Mouse (Mus musculus) lung, embryonic 16.5 days (tissue): Measurements from ENCODE around the gene Mat1a. TPM values are rescaled to one million over a fixed set of nuclear protein-coding genes. Genes with fewer than 3 reads are reported as not detected.

Source experiments
- ATAC-seq: fragments of 200-750 bp; cut with Nextera tagmentation; 2 replicates; pipeline ENCODE4 v1.8.0; 2017; ENCODE audit warnings: low read depth, mild to moderate bottlenecking, moderate library complexity
- H3K27ac ChIP-seq: fragments of 300-500 bp; sonication (generic); 2 replicates; pipeline ENCODE4 v1.5.1; 2014; ENCODE audit warnings: mild to moderate bottlenecking, control low read depth, low read length
- H3K27me3 ChIP-seq: fragments of 300-500 bp; sonication (generic); 2 replicates; pipeline ENCODE4 v1.6.1; 2014; ENCODE audit warnings: low read depth, low read length, mixed read lengths; ENCODE audit not compliant: control insufficient read depth, insufficient read depth
- H3K36me3 ChIP-seq: fragments of 300-500 bp; sonication (generic); 2 replicates; pipeline ENCODE4 v1.6.1; 2014; ENCODE audit warnings: low read length; ENCODE audit not compliant: control insufficient read depth, insufficient read depth
- H3K4me1 ChIP-seq: fragments of 300-500 bp; sonication (generic); replicated peaks from 2 replicates; pipeline ENCODE4 v1.6.1; 2014; ENCODE audit warnings: low read length, mixed read lengths; ENCODE audit not compliant: control insufficient read depth, insufficient read depth
- H3K4me2 ChIP-seq: fragments of 300-500 bp; sonication (generic); 2 replicates; pipeline ENCODE4 v1.6.1; 2014; ENCODE audit warnings: low read depth, low read length, control low read depth
- H3K4me3 ChIP-seq: fragments of 300-500 bp; sonication (generic); 2 replicates; pipeline ENCODE4 v1.5.1; 2014; ENCODE audit warnings: mild to moderate bottlenecking, low read length, control low read depth
- H3K9ac ChIP-seq: fragments of 300-500 bp; sonication (generic); 2 replicates; pipeline ENCODE4 v1.6.1; 2014; ENCODE audit warnings: low read length, control low read depth
- H3K9me3 ChIP-seq: fragments of 300-500 bp; sonication (generic); 2 replicates; pipeline ENCODE4 v1.6.1; 2016; ENCODE audit warnings: low read length; ENCODE audit not compliant: control insufficient read depth
- WGBS: fragments of 180-500 bp; shearing (Covaris S2); extraction: QIAGEN DNeasy Blood & Tissue Kit; methylation state at CpG from one replicate; pipeline ENCODE4 v1.1.7; 2014; 5-methylcytosine and 5-hydroxymethylcytosine counted together
- polyA plus RNA-seq: library from polyadenylated mRNA; unstranded; fragments of >200 nt; fragmentation: Nextera tagmentation; extraction: Ambion mirVana; gene quantifications from 2 replicates; pipeline ENCODE4 v1.2.1, GENCODE M21; 2015

Gene Mat1a
- 6.7 and 9.5 TPM in 2 replicates for polyA plus RNA-seq

DNA sequence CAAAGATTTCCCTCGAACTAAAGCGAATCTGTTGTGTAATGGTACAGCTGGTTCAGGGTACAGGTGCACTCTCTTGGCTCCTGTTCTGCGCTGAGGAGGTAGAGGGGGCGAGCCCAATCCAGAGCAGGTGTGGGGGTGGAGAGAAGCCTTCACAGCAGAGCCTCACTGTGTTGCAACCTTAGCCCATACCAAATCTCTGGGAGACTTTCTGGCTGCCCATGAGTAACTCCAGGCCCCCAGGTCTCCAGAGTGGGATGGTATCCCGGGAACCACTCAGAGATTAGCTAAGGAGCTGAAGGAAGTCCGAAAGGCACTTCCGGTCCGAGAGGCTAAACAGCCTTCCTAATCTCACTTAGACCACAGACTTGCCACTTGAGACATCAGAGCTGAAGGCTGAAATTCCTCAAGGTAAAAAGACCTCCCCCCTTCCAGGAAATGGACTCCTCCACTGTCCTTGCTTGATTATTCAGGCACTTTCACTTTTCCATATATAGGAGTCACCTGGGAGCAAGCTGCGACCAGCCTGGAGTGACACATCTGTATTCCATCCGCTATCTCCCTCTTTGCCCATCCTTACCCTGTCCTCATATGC lies at the start of gene Mat1a:
TSS of gene Mat1a (plus strand) at position 183 of the 592 bp plus-strand sequence.
- ATAC-seq, result peak; percentile 96
- H3K9ac ChIP-seq, result 0 out of 2 replicates have a peak within 1 kb of the TSS, but pooled peaks have one; percentile 33
- H3K9me3 ChIP-seq, result no peaks in the 10 kb centered on the region
- H3K4me2 ChIP-seq, result peak within 1 kb of the TSS; percentile 42
- no peaks in the 10 kb centered on the region for H3K36me3 ChIP-seq
- H3K27ac ChIP-seq, result peak within 1 kb of the TSS; percentile 28
- WGBS, result 50% methylated on average over 10 of the region's 10 CpGs
- H3K27me3 ChIP-seq, result no peaks in the 10 kb centered on the region
- no peaks in the 10 kb centered on the region for H3K4me1 ChIP-seq
- H3K4me3 ChIP-seq, result peak within 1 kb of the TSS; percentile 14

DNA sequence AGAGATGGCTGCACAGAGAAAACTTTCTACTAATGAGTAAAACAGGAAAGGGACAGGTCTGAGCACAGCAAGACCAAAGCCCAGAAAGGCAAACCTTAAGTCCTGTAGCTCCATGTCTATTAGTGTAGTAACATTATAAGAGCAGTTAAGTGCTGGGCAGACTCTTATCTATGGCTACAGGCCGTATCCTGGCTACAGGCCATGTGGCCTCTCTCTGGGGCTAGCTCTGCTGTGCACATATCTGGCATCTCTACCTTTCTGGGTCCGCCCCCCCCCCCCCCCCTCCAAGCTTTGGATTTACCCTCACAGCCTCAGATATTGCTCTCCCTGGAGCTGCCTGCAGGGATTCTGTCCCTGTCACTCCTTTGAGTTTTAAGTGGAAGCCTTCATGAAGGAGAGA lies 39.7 kb upstream of the Mat1a start:
- ATAC-seq, result peak; percentile 59; the same call in 1 of the 2 replicates
- Histone ChIP-seq H3K4me1 (no peaks in the 10 kb centered on the region), H3K27me3 (no peaks in the 10 kb centered on the region), H3K36me3 (no peaks in the 10 kb centered on the region), H3K4me3 (no peak overlapping the region), H3K9me3 (no peaks in the 10 kb centered on the region), H3K4me2 (no peak overlapping the region), H3K27ac (no peak overlapping the region), H3K9ac (no peak overlapping the region)
- 14% methylated on average over 1 of the region's 2 CpGs for WGBS

- H3K27ac ChIP-seq, result no peak overlapping the region
- H3K4me1 ChIP-seq, result no peaks in the 10 kb centered on the region
- no peaks in the 10 kb centered on the region for H3K27me3 ChIP-seq
- no peak overlapping the region for H3K4me2 ChIP-seq
- no peak overlapping the region for H3K9ac ChIP-seq
- WGBS, result 0% methylated on average over 1 of the region's 1 CpGs
- H3K36me3 ChIP-seq, result no peaks in the 10 kb centered on the region
- no peak overlapping the region for H3K4me3 ChIP-seq
- no peaks in the 10 kb centered on the region for H3K9me3 ChIP-seq
- no peak for ATAC-seq
These were observed 38.4 kb upstream of the Mat1a start for GRCm38 (mm10) chr14:41066416-41066815.

DNA sequence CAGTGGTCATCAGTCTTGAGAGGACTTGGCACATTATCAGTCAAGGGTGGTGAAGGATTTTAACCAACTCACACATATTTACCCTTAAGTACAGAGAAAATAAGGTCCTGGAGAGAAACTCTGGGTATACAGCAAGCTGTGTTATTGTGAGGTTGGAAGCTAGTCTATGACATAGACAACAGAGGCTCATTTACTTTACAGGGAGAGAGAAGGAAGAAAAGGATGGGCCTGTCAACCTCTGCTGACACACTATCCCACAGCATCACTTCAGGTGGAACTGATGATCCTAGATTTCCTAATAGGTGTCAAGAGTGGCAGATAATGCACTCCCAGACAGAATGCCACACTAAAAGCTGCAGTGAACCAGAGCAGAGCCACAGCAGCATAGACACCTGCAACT lies 35.7 kb upstream of the Mat1a start, which contains the start of gene Dydc2:
TSS of gene Dydc2 (minus strand) at position 101 of the 400 bp plus-strand sequence.
- no peak within 1 kb of the TSS for H3K4me2 ChIP-seq
- H3K27ac ChIP-seq, result no peak within 1 kb of the TSS
- no peak for ATAC-seq
- no peak within 1 kb of the TSS for H3K4me3 ChIP-seq
- H3K4me1 ChIP-seq, result no peaks in the 10 kb centered on the region
- no peak within 1 kb of the TSS for H3K9ac ChIP-seq
- no peaks in the 10 kb centered on the region for H3K9me3 ChIP-seq
- H3K27me3 ChIP-seq, result no peaks in the 10 kb centered on the region
- no peaks in the 10 kb centered on the region for H3K36me3 ChIP-seq

DNA sequence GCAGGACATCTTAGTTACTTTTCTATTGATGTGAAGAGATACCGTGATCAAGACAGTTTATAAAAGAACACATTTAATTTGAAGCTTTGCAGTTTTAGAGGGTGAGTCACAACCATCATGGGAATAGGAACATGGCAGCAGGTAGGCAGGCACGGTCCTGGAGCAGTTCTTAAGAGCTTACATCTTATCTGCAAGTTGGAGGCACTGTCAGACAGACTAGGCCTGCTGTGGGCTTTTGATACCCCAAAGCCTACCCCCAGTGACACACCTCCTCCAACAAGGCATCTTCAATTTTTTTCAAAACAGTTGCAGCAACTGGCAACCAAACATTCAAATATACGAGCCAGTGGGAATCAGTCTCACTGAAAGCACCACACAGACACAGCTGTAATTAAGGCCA lies 34.5 kb upstream of the Mat1a start:
- ATAC-seq, result no peak
- Histone ChIP-seq H3K4me1 (no peaks in the 10 kb centered on the region), H3K9me3 (no peaks in the 10 kb centered on the region), H3K27ac (no peak overlapping the region), H3K4me2 (no peak overlapping the region), H3K36me3 (no peaks in the 10 kb centered on the region), H3K27me3 (no peaks in the 10 kb centered on the region), H3K4me3 (no peak overlapping the region), H3K9ac (no peak overlapping the region)
- 71% methylated on average over 3 of the region's 3 CpGs for WGBS

GRCm38 (mm10) chr14:41072229-41072943 lies 32.4 kb upstream of the Mat1a start, which contains the start of gene Dydc1:
TSS of gene Dydc1 (plus strand) at chr14:41072911.
- peak within 1 kb of the TSS; percentile 53 for H3K4me2 ChIP-seq
- no peaks in the 10 kb centered on the region for H3K27me3 ChIP-seq
- H3K9ac ChIP-seq, result no peak within 1 kb of the TSS
- H3K4me3 ChIP-seq, result peak within 1 kb of the TSS; percentile 39
- H3K4me1 ChIP-seq, result no peaks in the 10 kb centered on the region
- ATAC-seq, result peak; percentile 84
- no peaks in the 10 kb centered on the region for H3K36me3 ChIP-seq
- no peak within 1 kb of the TSS for H3K27ac ChIP-seq
- H3K9me3 ChIP-seq, result no peaks in the 10 kb centered on the region
- WGBS, result 10% methylated on average over 23 of the region's 23 CpGs

DNA sequence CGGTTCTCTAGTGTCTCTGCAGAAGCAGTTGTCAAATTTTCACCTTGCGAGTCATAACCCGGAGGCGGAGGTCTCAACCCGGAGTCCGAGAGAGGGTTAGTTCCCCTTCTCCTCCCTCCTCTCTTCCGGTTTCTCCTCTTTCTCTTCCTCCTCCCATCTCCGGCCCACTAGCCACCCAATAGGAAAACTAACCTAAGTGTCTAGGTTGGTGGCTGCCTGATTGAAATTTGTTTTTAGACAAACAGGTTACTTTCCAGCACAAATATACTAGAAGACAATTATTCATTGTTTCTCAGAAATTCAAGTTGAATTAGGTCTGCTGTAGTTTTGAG lies 31.9 kb upstream of the Mat1a start:
- WGBS, result under 1% methylated on average over 8 of the region's 8 CpGs
- ATAC-seq, result 0 out of 2 replicates have a peak, but pooled peaks have one; percentile 23
- Histone ChIP-seq H3K36me3 (no peaks in the 10 kb centered on the region), H3K27me3 (no peaks in the 10 kb centered on the region), H3K4me3 (peak overlapping the region; percentile 39), H3K4me2 (peak overlapping the region; percentile 53), H3K9ac (no peak overlapping the region), H3K27ac (no peak overlapping the region), H3K9me3 (no peaks in the 10 kb centered on the region), H3K4me1 (no peaks in the 10 kb centered on the region)

DNA sequence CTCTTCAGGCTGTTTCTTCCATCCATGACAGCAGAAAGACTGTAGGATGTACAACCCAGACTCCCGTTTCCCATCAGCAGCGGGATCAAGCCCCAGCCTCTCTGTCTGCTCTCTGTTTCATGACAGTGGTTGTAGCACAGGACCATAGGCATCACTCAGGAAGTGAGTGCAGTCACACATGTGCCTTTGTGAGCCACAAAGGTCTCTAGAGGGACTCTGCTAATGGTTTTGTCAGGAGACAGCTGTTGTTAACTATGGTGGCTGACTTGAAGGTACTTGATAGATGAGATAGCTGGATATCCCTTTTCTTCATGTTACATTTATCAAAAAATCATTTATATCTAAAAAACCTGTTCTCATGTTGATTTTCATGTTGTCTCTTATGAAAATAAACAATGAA lies 22.4 kb upstream of the Mat1a start:
- ATAC-seq, result no peak
- H3K9me3 ChIP-seq, result no peaks in the 10 kb centered on the region
- 88% methylated on average over 2 of the region's 2 CpGs for WGBS
- no peak overlapping the region for H3K4me3 ChIP-seq
- no peaks in the 10 kb centered on the region for H3K36me3 ChIP-seq
- no peak overlapping the region for H3K4me2 ChIP-seq
- no peak overlapping the region for H3K27ac ChIP-seq
- no peaks in the 10 kb centered on the region for H3K27me3 ChIP-seq
- no peak overlapping the region for H3K9ac ChIP-seq
- H3K4me1 ChIP-seq, result no peaks in the 10 kb centered on the region

DNA sequence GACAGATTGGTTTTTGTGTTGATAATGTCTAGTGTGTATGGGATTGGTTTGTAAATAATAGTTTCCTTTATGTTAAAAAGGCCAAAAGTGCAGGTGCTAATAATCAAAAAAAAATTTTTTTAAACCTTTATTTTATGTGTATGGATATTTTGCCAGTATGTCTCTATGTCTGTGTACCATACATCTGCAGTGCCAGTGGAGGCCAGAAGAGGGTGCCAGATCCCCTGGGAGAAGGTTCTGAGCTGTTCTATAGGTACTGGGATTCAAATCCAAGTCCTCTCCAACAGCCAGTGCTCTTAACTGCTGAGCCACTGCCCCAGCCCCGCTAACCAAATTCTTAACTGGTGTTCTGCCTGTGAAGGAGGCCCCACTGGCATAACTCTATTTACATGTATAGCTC lies 17.3 kb upstream of the Mat1a start:
- no peak overlapping the region for H3K4me2 ChIP-seq
- no peak for ATAC-seq
- no peak overlapping the region for H3K27ac ChIP-seq
- H3K27me3 ChIP-seq, result no peaks in the 10 kb centered on the region
- H3K9ac ChIP-seq, result no peak overlapping the region
- no peaks in the 10 kb centered on the region for H3K4me1 ChIP-seq
- no peaks in the 10 kb centered on the region for H3K9me3 ChIP-seq
- H3K36me3 ChIP-seq, result no peaks in the 10 kb centered on the region
- 73% methylated on average over 1 of the region's 1 CpGs for WGBS
- no peak overlapping the region for H3K4me3 ChIP-seq
